Mouse (Mus musculus) hindbrain, embryonic 12.5 days (tissue): ENCODE data around the gene Fank1. TPM values are rescaled to one million over a fixed set of nuclear protein-coding genes. Genes with fewer than 3 reads are reported as not detected.

ENCODE experiments used
- ATAC-seq: fragments of 200-750 bp; cut with Nextera tagmentation; 2 replicates; pipeline ENCODE4 v1.8.0; 2017; ENCODE audit warnings: moderate TSS enrichment; ENCODE audit not compliant: low FRiP score
- H3K27ac ChIP-seq: fragments of 300-500 bp; sonication (generic); 2 replicates; pipeline ENCODE4 v1.5.1; 2016; ENCODE audit warnings: mild to moderate bottlenecking
- H3K27me3 ChIP-seq: fragments of 300-500 bp; sonication (generic); 2 replicates; pipeline ENCODE4 v1.6.1; 2016; ENCODE audit warnings: mild to moderate bottlenecking
- H3K36me3 ChIP-seq: fragments of 300-500 bp; sonication (generic); 2 replicates; pipeline ENCODE4 v1.6.1; 2016; ENCODE audit warnings: mild to moderate bottlenecking
- H3K4me1 ChIP-seq: fragments of 300-500 bp; sonication (generic); 2 replicates; pipeline ENCODE4 v1.6.1; 2016
- H3K4me2 ChIP-seq: fragments of 300-500 bp; sonication (generic); replicated peaks from 2 replicates; pipeline ENCODE4 v1.6.1; 2016; ENCODE audit warnings: mild to moderate bottlenecking
- H3K4me3 ChIP-seq: fragments of 300-500 bp; sonication (generic); 2 replicates; pipeline ENCODE4 v1.5.1; 2016; ENCODE audit warnings: mild to moderate bottlenecking
- H3K9ac ChIP-seq: fragments of 300-500 bp; sonication (generic); 2 replicates; pipeline ENCODE4 v1.6.1; 2016; ENCODE audit warnings: mild to moderate bottlenecking, moderate library complexity
- H3K9me3 ChIP-seq: fragments of 300-500 bp; sonication (generic); replicated peaks from 2 replicates; pipeline ENCODE4 v1.6.1; 2016; ENCODE audit warnings: mild to moderate bottlenecking
- WGBS: fragments of 180-500 bp; shearing (Covaris S2); methylation state at CpG from one replicate; pipeline ENCODE4 v1.1.7; 2016; 5-methylcytosine and 5-hydroxymethylcytosine counted together
- polyA plus RNA-seq: library from polyadenylated mRNA; unstranded; fragments of >200 nt; fragmentation: Nextera tagmentation; extraction: Ambion mirVana; gene quantifications from 2 replicates; pipeline ENCODE4 v1.2.1, GENCODE M21; 2016

Fank1 gene
- 2.4 and 3.2 TPM in 2 replicates for polyA plus RNA-seq

DNA sequence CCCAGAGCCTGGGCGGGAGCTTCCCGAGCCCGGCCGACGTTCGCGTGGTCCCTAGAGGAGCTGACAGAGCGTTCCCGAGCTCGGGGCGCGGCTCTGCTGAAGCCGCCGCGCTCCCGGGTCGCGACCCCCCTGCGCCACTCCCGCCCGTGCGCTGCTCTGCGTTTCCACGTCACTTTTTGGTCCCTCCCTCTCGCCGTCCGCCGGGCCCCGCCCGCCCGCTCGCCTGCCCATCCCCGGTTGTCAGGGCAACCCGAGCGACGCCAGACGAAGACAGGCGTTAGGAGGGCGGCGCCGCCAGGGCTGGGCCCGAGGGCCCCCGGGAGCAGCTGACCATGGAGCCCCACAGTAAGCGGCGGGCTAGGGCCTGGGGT is at the start of gene Fank1:
Gene Fank1 (plus strand): TSS at position 236 of the 371 bp plus-strand sequence.
- peak within 1 kb of the TSS; percentile 78 for H3K4me2 ChIP-seq
- H3K9ac ChIP-seq = peak within 1 kb of the TSS; percentile 72
- no peaks in the 10 kb centered on the region for H3K36me3 ChIP-seq
- no peaks in the 10 kb centered on the region for H3K9me3 ChIP-seq
- no peak within 1 kb of the TSS for H3K27ac ChIP-seq
- ATAC-seq = peak; percentile 95
- WGBS = 0% methylated on average over 45 of the region's 45 CpGs
- no peaks in the 10 kb centered on the region for H3K27me3 ChIP-seq
- peak within 1 kb of the TSS; percentile 64 for H3K4me3 ChIP-seq
- H3K4me1 ChIP-seq = peaks cover 18% of the 10 kb centered on the region

DNA sequence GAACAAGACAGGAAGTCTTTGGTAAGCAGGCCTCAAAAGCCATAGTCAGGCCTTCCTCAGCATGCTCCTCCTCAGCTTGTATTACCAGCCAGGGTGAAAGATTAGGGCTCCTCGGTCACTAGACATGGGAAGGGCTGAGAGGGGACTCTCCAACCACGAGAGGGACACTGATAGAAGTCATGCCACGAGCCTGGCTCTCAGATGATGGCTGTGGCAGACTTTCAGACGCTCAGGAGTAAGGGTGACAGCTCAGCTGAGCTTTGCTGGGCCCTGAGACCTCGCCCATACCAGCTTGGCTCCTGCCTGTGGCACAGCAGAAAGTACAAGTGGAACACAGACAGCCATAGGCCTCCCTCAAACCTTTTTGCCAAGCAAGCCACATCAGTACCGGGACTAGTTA is 49.6 kb upstream of the Fank1 start:
- Histone ChIP-seq H3K27ac (no peak overlapping the region), H3K9ac (no peak overlapping the region), H3K27me3 (no peaks in the 10 kb centered on the region), H3K4me1 (no peaks in the 10 kb centered on the region), H3K4me3 (no peak overlapping the region), H3K36me3 (peaks cover 30% of the 10 kb centered on the region), H3K9me3 (no peaks in the 10 kb centered on the region), H3K4me2 (no peak overlapping the region)
- ATAC-seq = no peak
- 90% methylated on average over 6 of the region's 6 CpGs for WGBS

GRCm38 (mm10) chr7:133729351-133729750 is 47.3 kb upstream of the Fank1 start:
- H3K27me3 ChIP-seq = no peaks in the 10 kb centered on the region
- H3K4me1 ChIP-seq = no peaks in the 10 kb centered on the region
- H3K36me3 ChIP-seq = peaks cover 26% of the 10 kb centered on the region
- H3K9me3 ChIP-seq = no peaks in the 10 kb centered on the region
- no peak overlapping the region for H3K27ac ChIP-seq
- no peak overlapping the region for H3K4me3 ChIP-seq
- 80% methylated on average over 5 of the region's 5 CpGs for WGBS
- ATAC-seq = no peak
- H3K4me2 ChIP-seq = no peak overlapping the region
- no peak overlapping the region for H3K9ac ChIP-seq

- no peaks in the 10 kb centered on the region for H3K9me3 ChIP-seq
- no peak overlapping the region for H3K9ac ChIP-seq
- ATAC-seq = no peak
- peaks cover 17% of the 10 kb centered on the region; the same call in 1 of the 2 replicates for H3K36me3 ChIP-seq
- no peak overlapping the region for H3K4me3 ChIP-seq
- H3K4me1 ChIP-seq = no peaks in the 10 kb centered on the region
- 87% methylated on average over 11 of the region's 11 CpGs for WGBS
- H3K27ac ChIP-seq = no peak overlapping the region
- H3K4me2 ChIP-seq = no peak overlapping the region
- H3K27me3 ChIP-seq = no peaks in the 10 kb centered on the region
Measured at GRCm38 (mm10) chr7:133730324-133731191, 46.1 kb upstream of the Fank1 start.

- H3K9me3 ChIP-seq = no peaks in the 10 kb centered on the region
- no peak overlapping the region for H3K27ac ChIP-seq
- H3K4me1 ChIP-seq = no peaks in the 10 kb centered on the region
- 77% methylated on average over 4 of the region's 4 CpGs for WGBS
- H3K27me3 ChIP-seq = no peaks in the 10 kb centered on the region
- ATAC-seq = no peak
- no peak overlapping the region for H3K9ac ChIP-seq
- H3K4me3 ChIP-seq = no peak overlapping the region
- H3K36me3 ChIP-seq = peaks cover 17% of the 10 kb centered on the region; the same call in 1 of the 2 replicates
- H3K4me2 ChIP-seq = no peak overlapping the region
Measured at GRCm38 (mm10) chr7:133731971-133732645, 44.6 kb upstream of the Fank1 start.

- Histone ChIP-seq H3K9me3 (no peaks in the 10 kb centered on the region), H3K27me3 (no peaks in the 10 kb centered on the region), H3K36me3 (peaks cover 28% of the 10 kb centered on the region), H3K4me2 (no peak overlapping the region), H3K9ac (no peak overlapping the region), H3K27ac (no peak overlapping the region), H3K4me3 (no peak overlapping the region), H3K4me1 (no peaks in the 10 kb centered on the region)
- ATAC-seq = no peak
- 95% methylated on average over 7 of the region's 7 CpGs for WGBS
Measured at GRCm38 (mm10) chr7:133740558-133740957, 36.1 kb upstream of the Fank1 start.

DNA sequence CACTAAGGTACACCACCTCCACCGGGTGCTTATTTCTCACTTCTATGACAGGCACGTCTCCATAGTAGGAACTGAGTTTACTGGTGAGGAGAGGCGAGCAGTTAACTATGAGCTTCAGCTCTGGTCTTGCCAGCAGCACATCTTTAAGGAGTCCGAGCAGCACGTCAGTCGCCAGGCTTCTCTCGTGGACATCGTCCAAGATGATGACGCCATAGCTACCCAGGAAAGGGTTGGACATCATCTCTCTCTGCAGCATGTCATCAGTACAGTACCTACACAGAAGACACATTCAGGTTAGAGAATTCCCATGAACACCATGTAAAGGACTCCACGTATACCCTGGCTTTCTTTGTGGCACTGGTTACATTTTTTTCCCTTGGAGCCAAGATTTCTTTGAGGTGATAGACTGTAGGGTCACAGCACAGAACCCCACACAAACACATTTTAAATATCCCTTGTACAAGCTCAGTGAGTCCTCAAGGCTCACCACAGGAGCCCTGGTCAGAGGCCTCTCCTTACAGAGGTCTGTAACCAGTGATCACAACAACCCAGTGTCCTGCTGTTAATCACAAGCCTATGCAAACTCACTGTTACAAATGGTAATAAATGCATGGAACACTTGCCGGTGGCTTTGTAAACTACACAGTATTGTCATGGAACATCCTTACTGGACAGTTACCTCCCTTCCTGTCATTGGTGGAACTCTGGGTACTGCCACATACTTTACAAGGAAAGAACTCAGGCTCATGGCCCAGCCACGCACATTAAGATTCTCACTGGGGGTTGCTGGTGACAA is 33.9 kb upstream of the Fank1 start:
- Histone ChIP-seq H3K27me3 (no peaks in the 10 kb centered on the region), H3K36me3 (peaks cover 28% of the 10 kb centered on the region), H3K4me2 (no peak overlapping the region), H3K4me3 (no peak overlapping the region), H3K27ac (no peak overlapping the region), H3K9me3 (no peaks in the 10 kb centered on the region), H3K9ac (no peak overlapping the region), H3K4me1 (no peaks in the 10 kb centered on the region)
- 91% methylated on average over 12 of the region's 12 CpGs for WGBS
- no peak for ATAC-seq

- no peaks in the 10 kb centered on the region for H3K4me1 ChIP-seq
- no peak for ATAC-seq
- H3K36me3 ChIP-seq = peaks cover 34% of the 10 kb centered on the region
- no peak overlapping the region for H3K4me3 ChIP-seq
- H3K4me2 ChIP-seq = no peak overlapping the region
- 81% methylated on average over 4 of the region's 4 CpGs for WGBS
- no peaks in the 10 kb centered on the region for H3K27me3 ChIP-seq
- no peak overlapping the region for H3K9ac ChIP-seq
- H3K9me3 ChIP-seq = no peaks in the 10 kb centered on the region
- H3K27ac ChIP-seq = no peak overlapping the region
Measured at GRCm38 (mm10) chr7:133743611-133744010, 33.0 kb upstream of the Fank1 start.

DNA sequence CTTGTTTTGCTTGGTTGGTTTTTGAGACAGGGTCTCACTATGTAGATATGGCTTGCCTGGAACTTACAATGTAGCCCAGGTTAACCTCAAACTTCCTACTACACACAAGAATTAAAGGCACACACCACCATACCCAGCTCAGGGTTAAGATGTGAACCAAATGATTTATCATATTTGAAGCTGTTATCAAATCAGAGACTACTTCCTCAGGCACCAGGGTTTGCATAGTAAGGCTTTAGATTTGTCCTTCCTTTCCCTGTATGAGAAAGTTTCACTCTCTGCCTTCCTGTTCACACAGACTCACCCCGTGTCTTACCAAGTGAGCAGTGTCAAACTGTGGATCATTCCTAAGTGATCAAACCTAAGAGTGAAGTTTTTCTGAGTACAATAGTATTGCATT is 32.5 kb upstream of the Fank1 start:
- Histone ChIP-seq H3K4me3 (no peak overlapping the region), H3K27me3 (no peaks in the 10 kb centered on the region), H3K36me3 (peaks cover 38% of the 10 kb centered on the region), H3K4me1 (no peaks in the 10 kb centered on the region), H3K27ac (no peak overlapping the region), H3K9ac (no peak overlapping the region), H3K4me2 (no peak overlapping the region), H3K9me3 (no peaks in the 10 kb centered on the region)
- ATAC-seq = no peak
- 80% methylated on average over 1 of the region's 1 CpGs for WGBS

DNA sequence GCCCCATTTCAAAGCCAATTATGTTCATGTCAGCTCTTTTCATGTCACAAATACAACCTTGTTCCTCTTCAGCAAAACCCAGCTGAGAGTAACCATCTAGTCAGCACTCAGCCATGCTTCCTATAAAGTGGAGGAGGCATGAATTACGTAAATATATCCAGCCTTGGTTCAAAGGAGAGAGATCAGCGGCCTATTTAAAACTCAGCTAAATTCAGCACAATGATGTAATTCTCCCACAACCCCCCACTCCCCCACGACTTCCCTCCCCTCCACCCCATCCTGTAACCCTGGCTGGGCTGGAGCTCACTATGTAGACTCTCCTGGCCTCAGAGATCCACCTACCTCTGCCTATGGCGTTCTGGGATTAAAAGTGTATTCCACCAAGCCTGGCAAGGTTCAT is 32.0 kb upstream of the Fank1 start:
- Histone ChIP-seq H3K4me3 (no peak overlapping the region), H3K9ac (no peak overlapping the region), H3K27ac (no peak overlapping the region), H3K9me3 (no peaks in the 10 kb centered on the region), H3K4me1 (no peaks in the 10 kb centered on the region), H3K4me2 (no peak overlapping the region), H3K36me3 (peaks cover 38% of the 10 kb centered on the region), H3K27me3 (no peaks in the 10 kb centered on the region)
- no peak for ATAC-seq
- whole genome bisulfite sequencing = 70% methylated on average over 4 of the region's 4 CpGs

DNA sequence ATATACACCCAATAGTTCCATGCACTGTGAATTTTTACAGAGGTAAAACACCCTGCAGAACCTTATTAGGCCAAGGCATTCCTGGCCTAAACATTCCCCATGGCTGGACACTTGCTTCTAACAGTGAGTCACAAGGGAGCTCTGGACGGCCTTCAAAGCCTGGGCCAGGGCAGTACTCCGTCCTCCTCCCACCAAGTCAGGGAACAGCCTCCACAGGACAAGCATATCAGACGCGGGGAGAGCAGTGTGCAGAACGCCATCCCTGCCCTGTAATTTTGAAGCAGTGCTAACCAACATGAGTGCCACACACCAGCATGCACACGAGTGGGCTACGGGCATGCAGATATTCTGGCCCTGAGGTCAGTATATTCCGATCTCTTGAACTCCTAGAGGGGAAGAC is 29.3 kb upstream of the Fank1 start:
- Histone ChIP-seq H3K36me3 (peaks cover 16% of the 10 kb centered on the region), H3K4me2 (no peak overlapping the region), H3K9ac (no peak overlapping the region), H3K27ac (no peak overlapping the region), H3K27me3 (no peaks in the 10 kb centered on the region), H3K4me1 (no peaks in the 10 kb centered on the region), H3K4me3 (no peak overlapping the region), H3K9me3 (no peaks in the 10 kb centered on the region)
- ATAC-seq = no peak
- 91% methylated on average over 8 of the region's 8 CpGs for WGBS

DNA sequence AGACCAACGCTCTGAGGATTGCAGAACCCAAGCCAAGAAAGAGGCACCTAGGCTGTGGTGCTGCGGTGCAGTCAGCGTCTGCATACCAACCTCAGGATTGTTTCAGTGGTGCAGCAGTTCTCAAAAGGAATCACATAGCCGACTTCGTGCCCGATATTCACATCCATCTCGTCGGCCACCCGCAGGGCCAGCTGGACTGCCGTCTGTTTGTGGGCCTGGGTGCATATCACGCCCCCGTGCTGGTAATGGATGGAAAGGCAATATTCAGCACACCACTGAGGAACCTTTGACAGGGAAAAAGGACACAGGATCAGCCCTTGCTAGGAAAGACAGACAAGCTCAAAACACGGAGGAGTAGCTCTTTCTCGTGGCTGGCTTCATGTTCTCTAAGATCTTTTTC is 27.9 kb upstream of the Fank1 start:
- Histone ChIP-seq H3K36me3 (peaks cover 9% of the 10 kb centered on the region; the same call in 1 of the 2 replicates), H3K27me3 (no peaks in the 10 kb centered on the region), H3K9me3 (no peaks in the 10 kb centered on the region), H3K4me3 (no peak overlapping the region), H3K4me2 (no peak overlapping the region), H3K4me1 (no peaks in the 10 kb centered on the region), H3K9ac (no peak overlapping the region), H3K27ac (no peak overlapping the region)
- 80% methylated on average over 14 of the region's 14 CpGs for WGBS
- ATAC-seq = no peak
